Mouse (Mus musculus) layer of hippocampus, adult 9-11 months (tissue): Measurements from ENCODE around the gene Olfr965.
"Not testable (repeated sequence)": the region's sequence is repeated elsewhere in the genome, so short reads cannot be mapped to it uniquely, and the experiment has no call there.

Experiments
- DNase-seq: peaks from one replicate; pipeline ENCODE4 v3.0.0; 2022

Gene Olfr965

GRCm38 (mm10) chr9:39711053-39711452 lies at the start of gene Olfr965:
Gene Olfr965 (plus strand): TSS chr9:39711353.
- no peak for DNase-seq

- DNase-seq = no peak
These were observed 44.2 kb upstream of the Olfr965 start, which contains the start of gene Olfr963 for GRCm38 (mm10) chr9:39666905-39667304. Gene Olfr963 (plus strand): TSS chr9:39667205.

- DNase-seq = no peak
These were observed 41.4 kb upstream of the Olfr965 start for GRCm38 (mm10) chr9:39669723-39670122.

- DNase-seq = no peak
These were observed 36.3 kb upstream of the Olfr965 start for GRCm38 (mm10) chr9:39674820-39675219.

GRCm38 (mm10) chr9:39678557-39678956 lies 32.6 kb upstream of the Olfr965 start:
- DNase-seq = no peak

- DNase-seq = peak; percentile 16
These were observed 31.9 kb upstream of the Olfr965 start for GRCm38 (mm10) chr9:39679280-39679679.

- DNase-seq = not testable (repeated sequence)
These were observed 10.0 kb upstream of the Olfr965 start for GRCm38 (mm10) chr9:39701123-39701522.

GRCm38 (mm10) chr9:39707017-39707416 lies 4.1 kb upstream of the Olfr965 start, which contains the start of gene Olfr149:
Gene Olfr149 (minus strand): TSS chr9:39707117.
- no peak for DNase-seq

GRCm38 (mm10) chr9:39708958-39709357 lies 2.2 kb upstream of the Olfr965 start:
- DNase-seq = no peak

GRCm38 (mm10) chr9:39730678-39731077 lies 19.5 kb downstream of the Olfr965 start, which contains the start of gene Olfr150:
Gene Olfr150 (plus strand): TSS chr9:39730978.
- no peak for DNase-seq

GRCm38 (mm10) chr9:39740741-39741140 lies 29.6 kb downstream of the Olfr965 start:
- DNase-seq = no peak

- DNase-seq = no peak
These were observed 34.8 kb downstream of the Olfr965 start, which contains the start of gene Olfr967 for GRCm38 (mm10) chr9:39745949-39746348. Gene Olfr967 (plus strand): TSS chr9:39746249.

GRCm38 (mm10) chr9:39746428-39746827 lies 35.3 kb downstream of the Olfr965 start:
- peak; percentile 6 for DNase-seq
